Mouse (Mus musculus): ENCODE measurements at regions not wholly inside any gene's neighbourhood (a gene's known extent, or its start where the extent isn't known, plus 50 kb on each side); places are given as distances from the start of the nearest gene placed in this dataset.

GRCm38 (mm10) chr5:118316310-118317017, 71.4 kb downstream of the 2410131K14Rik start:
- no peaks in the 10 kb centered on the region for H3K9me3 ChIP-seq
- no peaks in the 10 kb centered on the region; the same call in 1 of the 2 replicates for H3K27me3 ChIP-seq (replicated peaks)
- no peak overlapping the region for H3K27ac ChIP-seq
- no peak overlapping the region for H3K9ac ChIP-seq
- peaks cover 9% of the 10 kb centered on the region for H3K4me1 ChIP-seq
- H3K4me2 ChIP-seq (replicated peaks): no peak overlapping the region
- 48% methylated on average over 10 of the region's 10 CpGs for WGBS
- H3K4me3 ChIP-seq: no peak overlapping the region
- no peaks in the 10 kb centered on the region for H3K36me3 ChIP-seq
- no peak for ATAC-seq (ENCODE audit: low FRiP score, low read depth)

DNA sequence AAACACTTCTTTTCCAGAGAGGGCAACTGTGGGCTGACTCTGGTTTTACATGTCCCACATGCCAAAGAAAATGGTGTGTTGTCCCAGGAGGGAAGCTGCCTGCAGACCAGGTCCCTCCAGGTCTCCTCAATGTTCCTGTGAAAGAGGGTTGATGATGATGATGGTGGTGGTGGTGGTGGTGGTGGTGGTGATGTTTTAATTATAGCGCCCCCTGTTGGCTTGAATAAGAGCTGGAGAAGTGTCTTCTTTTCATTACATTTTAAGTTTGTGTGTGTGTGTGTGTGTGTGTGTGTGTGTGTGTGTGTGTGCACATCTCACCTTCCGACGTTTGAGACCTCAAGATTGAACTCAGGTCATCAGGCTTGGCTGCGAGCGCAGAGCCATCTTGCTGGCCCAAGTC, 73.0 kb downstream of the 2410131K14Rik start:
- H3K27me3 ChIP-seq (replicated peaks): no peaks in the 10 kb centered on the region; the same call in 1 of the 2 replicates
- 84% methylated on average over 5 of the region's 5 CpGs for WGBS
- H3K4me3 ChIP-seq: no peak overlapping the region
- no peak overlapping the region for H3K4me2 ChIP-seq (replicated peaks)
- no peaks in the 10 kb centered on the region for H3K36me3 ChIP-seq
- H3K27ac ChIP-seq: no peak overlapping the region
- H3K9ac ChIP-seq: no peak overlapping the region
- ATAC-seq (ENCODE audit: low FRiP score, low read depth): no peak
- H3K9me3 ChIP-seq: no peaks in the 10 kb centered on the region
- peaks cover 21% of the 10 kb centered on the region for H3K4me1 ChIP-seq

GRCm38 (mm10) chr5:118318883-118319282, 73.9 kb downstream of the 2410131K14Rik start:
- no peak for ATAC-seq (ENCODE audit: low FRiP score, low read depth)
- Histone ChIP-seq H3K27me3 (replicated peaks) (no peaks in the 10 kb centered on the region; the same call in 1 of the 2 replicates), H3K36me3 (no peaks in the 10 kb centered on the region), H3K9ac (no peak overlapping the region), H3K4me3 (no peak overlapping the region), H3K27ac (no peak overlapping the region), H3K9me3 (no peaks in the 10 kb centered on the region), H3K4me2 (replicated peaks) (no peak overlapping the region), H3K4me1 (peaks cover 21% of the 10 kb centered on the region)
- WGBS: 15% methylated on average over 14 of the region's 15 CpGs

DNA sequence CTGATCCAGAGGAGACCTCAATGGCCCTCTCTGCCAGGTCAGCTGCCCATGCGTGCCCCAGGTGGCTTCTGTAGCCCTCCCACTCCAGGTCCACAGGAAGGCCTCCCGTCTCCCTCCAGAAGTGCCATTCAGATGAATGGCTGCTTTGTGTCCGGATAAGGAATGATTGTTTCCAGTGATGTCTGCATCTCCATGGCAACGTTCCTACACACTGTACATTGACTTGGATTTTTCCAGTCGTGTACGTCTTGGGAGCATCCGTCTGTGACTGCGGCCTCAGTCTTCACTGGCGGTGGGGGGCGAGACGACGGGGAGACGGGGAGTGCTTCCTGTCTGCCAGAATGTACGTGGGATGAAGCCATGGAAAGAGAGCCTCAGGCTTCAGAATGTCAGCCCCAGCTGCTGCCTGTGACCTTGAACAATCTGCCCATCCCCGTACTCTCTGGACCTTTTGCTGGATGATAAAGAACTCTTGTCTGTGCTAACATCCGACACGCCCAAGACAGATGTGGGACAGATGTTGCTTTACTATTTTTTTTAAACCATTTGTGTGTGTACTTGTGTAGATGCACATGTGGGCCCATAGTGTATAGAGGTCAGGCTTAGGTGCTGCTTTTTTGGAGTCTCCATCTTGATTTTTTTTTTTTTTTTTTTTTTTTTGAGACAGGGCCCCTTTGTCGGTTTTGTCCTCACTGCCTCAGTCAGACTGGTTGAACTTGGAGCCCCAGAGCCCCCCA, 76.9 kb downstream of the 2410131K14Rik start:
- no peaks in the 10 kb centered on the region for H3K9me3 ChIP-seq
- ATAC-seq (ENCODE audit: low FRiP score, low read depth): peak; percentile 75; the same call in 1 of the 2 replicates
- no peak overlapping the region for H3K9ac ChIP-seq
- peaks cover 21% of the 10 kb centered on the region for H3K4me1 ChIP-seq
- no peak overlapping the region for H3K4me3 ChIP-seq
- no peaks in the 10 kb centered on the region for H3K36me3 ChIP-seq
- no peak overlapping the region for H3K27ac ChIP-seq
- H3K4me2 ChIP-seq (replicated peaks): 0 out of 2 replicates have a peak overlapping the region, but pooled peaks have one; percentile 0
- no peaks in the 10 kb centered on the region; the same call in 1 of the 2 replicates for H3K27me3 ChIP-seq (replicated peaks)
- 19% methylated on average over 18 of the region's 18 CpGs for whole genome bisulfite sequencing

GRCm38 (mm10) chr5:118323151-118323550, 78.1 kb downstream of the 2410131K14Rik start:
- 84% methylated on average over 2 of the region's 2 CpGs for WGBS
- no peak overlapping the region for H3K27ac ChIP-seq
- peaks cover 30% of the 10 kb centered on the region for H3K4me1 ChIP-seq
- ATAC-seq (ENCODE audit: low FRiP score, low read depth): no peak
- no peak overlapping the region for H3K9ac ChIP-seq
- H3K4me2 ChIP-seq (replicated peaks): no peak overlapping the region
- no peaks in the 10 kb centered on the region; the same call in 1 of the 2 replicates for H3K27me3 ChIP-seq (replicated peaks)
- no peaks in the 10 kb centered on the region for H3K9me3 ChIP-seq
- H3K4me3 ChIP-seq: no peak overlapping the region
- H3K36me3 ChIP-seq: no peaks in the 10 kb centered on the region

GRCm38 (mm10) chr5:118326837-118327541, 82.0 kb downstream of the 2410131K14Rik start:
- no peaks in the 10 kb centered on the region for H3K36me3 ChIP-seq
- H3K27me3 ChIP-seq (replicated peaks): no peaks in the 10 kb centered on the region
- 0 out of 2 replicates have a peak, but pooled peaks have one; percentile 46 for ATAC-seq (ENCODE audit: low FRiP score, low read depth)
- no peak overlapping the region for H3K4me3 ChIP-seq
- under 1% methylated on average over 18 of the region's 18 CpGs for WGBS
- H3K4me2 ChIP-seq (replicated peaks): peak overlapping the region; percentile 52
- H3K9ac ChIP-seq: no peak overlapping the region
- H3K4me1 ChIP-seq: peaks cover 39% of the 10 kb centered on the region
- no peak overlapping the region for H3K27ac ChIP-seq
- H3K9me3 ChIP-seq: no peaks in the 10 kb centered on the region

GRCm38 (mm10) chr5:118327961-118328712, 83.1 kb downstream of the 2410131K14Rik start:
- Histone ChIP-seq H3K36me3 (no peaks in the 10 kb centered on the region), H3K9me3 (no peaks in the 10 kb centered on the region), H3K4me2 (replicated peaks) (peak overlapping the region; percentile 52), H3K4me1 (peaks cover 41% of the 10 kb centered on the region), H3K9ac (no peak overlapping the region), H3K27ac (peak overlapping the region; percentile 48; the same call in 1 of the 2 replicates), H3K27me3 (replicated peaks) (no peaks in the 10 kb centered on the region), H3K4me3 (no peak overlapping the region)
- 3% methylated on average over 28 of the region's 28 CpGs for WGBS
- ATAC-seq (ENCODE audit: low FRiP score, low read depth): no peak

DNA sequence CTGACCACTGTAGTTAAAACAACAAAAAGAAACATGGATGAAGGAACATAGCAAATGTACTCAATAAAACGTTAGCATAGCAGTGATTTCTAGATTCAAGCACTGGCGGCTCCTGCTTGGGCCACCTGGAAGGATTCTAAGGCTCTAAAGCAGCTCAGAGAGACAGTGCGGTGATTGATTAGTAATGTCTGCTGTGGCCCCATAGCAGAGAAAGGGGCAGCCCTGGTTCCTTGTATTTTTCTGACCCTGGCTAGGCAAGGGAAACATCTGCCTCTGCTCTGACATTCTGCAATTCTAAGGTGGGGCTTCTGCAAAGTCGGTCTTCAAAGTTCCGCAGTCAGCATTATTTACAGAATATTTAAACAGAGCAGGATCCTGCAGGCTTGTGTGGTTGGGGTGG, 84.1 kb downstream of the 2410131K14Rik start:
- H3K4me1 ChIP-seq: peaks cover 41% of the 10 kb centered on the region
- ATAC-seq (ENCODE audit: low FRiP score, low read depth): no peak
- no peak overlapping the region for H3K9ac ChIP-seq
- H3K4me2 ChIP-seq (replicated peaks): no peak overlapping the region
- no peaks in the 10 kb centered on the region for H3K9me3 ChIP-seq
- no peak overlapping the region for H3K4me3 ChIP-seq
- no peaks in the 10 kb centered on the region for H3K27me3 ChIP-seq (replicated peaks)
- WGBS: 84% methylated on average over 5 of the region's 5 CpGs
- H3K27ac ChIP-seq: no peak overlapping the region
- no peaks in the 10 kb centered on the region for H3K36me3 ChIP-seq

GRCm38 (mm10) chr5:118331286-118331607, 86.2 kb downstream of the 2410131K14Rik start:
- peak; percentile 26; the same call in 1 of the 2 replicates for ATAC-seq (ENCODE audit: low FRiP score, low read depth)
- H3K4me3 ChIP-seq: no peak overlapping the region
- WGBS: 16% methylated on average over 14 of the region's 14 CpGs
- H3K4me1 ChIP-seq: peaks cover 41% of the 10 kb centered on the region
- no peaks in the 10 kb centered on the region for H3K36me3 ChIP-seq
- no peak overlapping the region for H3K27ac ChIP-seq
- peak overlapping the region; percentile 71 for H3K4me2 ChIP-seq (replicated peaks)
- H3K27me3 ChIP-seq (replicated peaks): no peaks in the 10 kb centered on the region
- H3K9ac ChIP-seq: peak overlapping the region; percentile 29; the same call in 1 of the 2 replicates
- no peaks in the 10 kb centered on the region for H3K9me3 ChIP-seq

GRCm38 (mm10) chr5:118331608-118332394, 86.8 kb downstream of the 2410131K14Rik start:
- Histone ChIP-seq H3K9ac (peak overlapping the region; percentile 64), H3K27me3 (replicated peaks) (no peaks in the 10 kb centered on the region), H3K27ac (no peak overlapping the region; the same call in 1 of the 2 replicates), H3K4me1 (peaks cover 36% of the 10 kb centered on the region), H3K9me3 (no peaks in the 10 kb centered on the region), H3K36me3 (no peaks in the 10 kb centered on the region), H3K4me2 (replicated peaks) (peak overlapping the region; percentile 71), H3K4me3 (peak overlapping the region; percentile 32)
- ATAC-seq (ENCODE audit: low FRiP score, low read depth): peak; percentile 78
- under 1% methylated on average over 32 of the region's 32 CpGs for WGBS

GRCm38 (mm10) chr5:118334054-118334453, 89.0 kb downstream of the 2410131K14Rik start:
- no peaks in the 10 kb centered on the region for H3K36me3 ChIP-seq
- H3K4me3 ChIP-seq: no peak overlapping the region
- H3K27ac ChIP-seq: no peak overlapping the region
- no peak overlapping the region for H3K9ac ChIP-seq
- H3K4me2 ChIP-seq (replicated peaks): no peak overlapping the region
- ATAC-seq (ENCODE audit: low FRiP score, low read depth): no peak
- H3K4me1 ChIP-seq: peaks cover 19% of the 10 kb centered on the region
- H3K9me3 ChIP-seq: no peaks in the 10 kb centered on the region
- H3K27me3 ChIP-seq (replicated peaks): no peaks in the 10 kb centered on the region
- 94% methylated on average over 2 of the region's 2 CpGs for WGBS

Data from neural tube, embryonic 12.5 days (tissue).